Mouse (Mus musculus): ENCODE results near the gene Ankrd34a. TPM values are rescaled to one million over a fixed set of nuclear protein-coding genes. Genes with fewer than 3 reads are reported as not detected.

Gene Ankrd34a
- polyA plus RNA-seq, 1 experiment: 0.23 TPM

- Histone ChIP-seq H3K4me1 (ENCODE audit: control insufficient read depth, insufficient read depth, low read length) (peaks cover 16% of the 10 kb centered on the region), H3K27ac (ENCODE audit: insufficient read depth, low read depth, low read length) (no peak overlapping the region), H3K4me3 (ENCODE audit: insufficient read depth, low read depth, low read length) (no peak overlapping the region), H3K36me3 (ENCODE audit: control insufficient read depth, insufficient read depth, low read length) (no peaks in the 10 kb centered on the region), H3K27me3 (replicated peaks; ENCODE audit: control insufficient read depth, insufficient read depth, low read length) (no peaks in the 10 kb centered on the region)
- 75% methylated on average over 6 of the region's 6 CpGs for WGBS
- TF ChIP-seq POLR2A (IDR thresholded peaks at IDR 0.05; ENCODE audit: low read depth, low read length) (no peak), CTCF (conservative IDR thresholded peaks at IDR 0.05; ENCODE audit: insufficient read depth, insufficient read length, low read depth, low read length) (no peak)
- no peak for DNase-seq
Observed at GRCm38 (mm10) chr3:96581141-96581540, 15.3 kb upstream of the Ankrd34a start.

GRCm38 (mm10) chr3:96581771-96582515 is 14.5 kb upstream of the Ankrd34a start:
- H3K4me3 ChIP-seq (ENCODE audit: insufficient read depth, low read depth, low read length): no peak overlapping the region
- H3K36me3 ChIP-seq (ENCODE audit: control insufficient read depth, insufficient read depth, low read length): no peaks in the 10 kb centered on the region
- H3K27ac ChIP-seq (ENCODE audit: insufficient read depth, low read depth, low read length): no peak overlapping the region
- DNase-seq: no peak
- peaks cover 9% of the 10 kb centered on the region for H3K4me1 ChIP-seq (ENCODE audit: control insufficient read depth, insufficient read depth, low read length)
- 91% methylated on average over 16 of the region's 16 CpGs for WGBS
- no peak for TF ChIP-seq CTCF (conservative IDR thresholded peaks at IDR 0.05; ENCODE audit: insufficient read depth, insufficient read length, low read depth, low read length)
- no peak for TF ChIP-seq POLR2A (IDR thresholded peaks at IDR 0.05; ENCODE audit: low read depth, low read length)
- H3K27me3 ChIP-seq (replicated peaks; ENCODE audit: control insufficient read depth, insufficient read depth, low read length): no peaks in the 10 kb centered on the region

GRCm38 (mm10) chr3:96583386-96583785 is 13.1 kb upstream of the Ankrd34a start:
- DNase-seq: no peak
- TF ChIP-seq POLR2A (IDR thresholded peaks at IDR 0.05; ENCODE audit: low read depth, low read length) (no peak), CTCF (conservative IDR thresholded peaks at IDR 0.05; ENCODE audit: insufficient read depth, insufficient read length, low read depth, low read length) (no peak)
- H3K27me3 ChIP-seq (replicated peaks; ENCODE audit: control insufficient read depth, insufficient read depth, low read length): no peaks in the 10 kb centered on the region
- no peaks in the 10 kb centered on the region for H3K36me3 ChIP-seq (ENCODE audit: control insufficient read depth, insufficient read depth, low read length)
- H3K27ac ChIP-seq (ENCODE audit: insufficient read depth, low read depth, low read length): no peak overlapping the region
- WGBS: 96% methylated on average over 5 of the region's 5 CpGs
- H3K4me3 ChIP-seq (ENCODE audit: insufficient read depth, low read depth, low read length): no peak overlapping the region
- no peaks in the 10 kb centered on the region for H3K4me1 ChIP-seq (ENCODE audit: control insufficient read depth, insufficient read depth, low read length)

- Histone ChIP-seq H3K27me3 (replicated peaks; ENCODE audit: control insufficient read depth, insufficient read depth, low read length) (no peaks in the 10 kb centered on the region), H3K4me1 (ENCODE audit: control insufficient read depth, insufficient read depth, low read length) (0 out of 2 replicates have a peak, but pooled peaks cover 2% of the 10 kb centered on the region), H3K36me3 (ENCODE audit: control insufficient read depth, insufficient read depth, low read length) (no peaks in the 10 kb centered on the region), H3K4me3 (ENCODE audit: insufficient read depth, low read depth, low read length) (no peak overlapping the region), H3K27ac (ENCODE audit: insufficient read depth, low read depth, low read length) (no peak overlapping the region)
- no peak for DNase-seq
- 89% methylated on average over 4 of the region's 4 CpGs for WGBS
- TF ChIP-seq POLR2A (IDR thresholded peaks at IDR 0.05; ENCODE audit: low read depth, low read length) (no peak), CTCF (conservative IDR thresholded peaks at IDR 0.05; ENCODE audit: insufficient read depth, insufficient read length, low read depth, low read length) (no peak)
Observed at GRCm38 (mm10) chr3:96590657-96591056, 5.8 kb upstream of the Ankrd34a start.

- peak overlapping the region; percentile 91 for H3K4me3 ChIP-seq (ENCODE audit: insufficient read depth, low read depth, low read length)
- 0 out of 2 replicates have a peak, but pooled peaks cover 2% of the 10 kb centered on the region for H3K4me1 ChIP-seq (ENCODE audit: control insufficient read depth, insufficient read depth, low read length)
- WGBS: 2% methylated on average over 10 of the region's 10 CpGs
- peak overlapping the region; percentile 87 for H3K27ac ChIP-seq (ENCODE audit: insufficient read depth, low read depth, low read length)
- H3K36me3 ChIP-seq (ENCODE audit: control insufficient read depth, insufficient read depth, low read length): no peaks in the 10 kb centered on the region
- DNase-seq: peak; percentile 64
- no peak for TF ChIP-seq CTCF (conservative IDR thresholded peaks at IDR 0.05; ENCODE audit: insufficient read depth, insufficient read length, low read depth, low read length)
- TF ChIP-seq POLR2A (IDR thresholded peaks at IDR 0.05; ENCODE audit: low read depth, low read length): no peak
- 0 out of 2 replicates have a peak, but pooled peaks cover 1% of the 10 kb centered on the region for H3K27me3 ChIP-seq (replicated peaks; ENCODE audit: control insufficient read depth, insufficient read depth, low read length)
Observed at GRCm38 (mm10) chr3:96593374-96593773, 3.1 kb upstream of the Ankrd34a start.

- peak within 1 kb of the TSS; percentile 87 for H3K27ac ChIP-seq (ENCODE audit: insufficient read depth, low read depth, low read length)
- under 1% methylated on average over 38 of the region's 38 CpGs for WGBS
Observed at GRCm38 (mm10) chr3:96593790-96594560, 2.5 kb upstream of the Ankrd34a start, which contains the start of gene Polr3gl. Gene Polr3gl, minus strand, starts transcription at chr3:96594181.

More at GRCm38 (mm10) chr3:96593790-96594560, 2.5 kb upstream of the Ankrd34a start, which contains the start of gene Polr3gl:
- 0 out of 2 replicates have a peak, but pooled peaks cover 2% of the 10 kb centered on the region for H3K4me1 ChIP-seq (ENCODE audit: control insufficient read depth, insufficient read depth, low read length)
- TF ChIP-seq CTCF (conservative IDR thresholded peaks at IDR 0.05; ENCODE audit: insufficient read depth, insufficient read length, low read depth, low read length) (peak; percentile 27; the same call in 1 of the 2 replicates), POLR2A (IDR thresholded peaks at IDR 0.05; ENCODE audit: low read depth, low read length) (peak; percentile 9)
- H3K27me3 ChIP-seq (replicated peaks; ENCODE audit: control insufficient read depth, insufficient read depth, low read length): 0 out of 2 replicates have a peak, but pooled peaks cover 1% of the 10 kb centered on the region
- H3K4me3 ChIP-seq (ENCODE audit: insufficient read depth, low read depth, low read length): peak within 1 kb of the TSS; percentile 91
- no peaks in the 10 kb centered on the region for H3K36me3 ChIP-seq (ENCODE audit: control insufficient read depth, insufficient read depth, low read length)
- DNase-seq: peak; percentile 97
